Mouse (Mus musculus): ENCODE measurements around the gene Traip. TPM values are rescaled to one million over a fixed set of nuclear protein-coding genes. Genes with fewer than 3 reads are reported as not detected.

Traip gene
- polyA plus RNA-seq, 1 experiment from 2014 or later: 10.4 TPM

DNA sequence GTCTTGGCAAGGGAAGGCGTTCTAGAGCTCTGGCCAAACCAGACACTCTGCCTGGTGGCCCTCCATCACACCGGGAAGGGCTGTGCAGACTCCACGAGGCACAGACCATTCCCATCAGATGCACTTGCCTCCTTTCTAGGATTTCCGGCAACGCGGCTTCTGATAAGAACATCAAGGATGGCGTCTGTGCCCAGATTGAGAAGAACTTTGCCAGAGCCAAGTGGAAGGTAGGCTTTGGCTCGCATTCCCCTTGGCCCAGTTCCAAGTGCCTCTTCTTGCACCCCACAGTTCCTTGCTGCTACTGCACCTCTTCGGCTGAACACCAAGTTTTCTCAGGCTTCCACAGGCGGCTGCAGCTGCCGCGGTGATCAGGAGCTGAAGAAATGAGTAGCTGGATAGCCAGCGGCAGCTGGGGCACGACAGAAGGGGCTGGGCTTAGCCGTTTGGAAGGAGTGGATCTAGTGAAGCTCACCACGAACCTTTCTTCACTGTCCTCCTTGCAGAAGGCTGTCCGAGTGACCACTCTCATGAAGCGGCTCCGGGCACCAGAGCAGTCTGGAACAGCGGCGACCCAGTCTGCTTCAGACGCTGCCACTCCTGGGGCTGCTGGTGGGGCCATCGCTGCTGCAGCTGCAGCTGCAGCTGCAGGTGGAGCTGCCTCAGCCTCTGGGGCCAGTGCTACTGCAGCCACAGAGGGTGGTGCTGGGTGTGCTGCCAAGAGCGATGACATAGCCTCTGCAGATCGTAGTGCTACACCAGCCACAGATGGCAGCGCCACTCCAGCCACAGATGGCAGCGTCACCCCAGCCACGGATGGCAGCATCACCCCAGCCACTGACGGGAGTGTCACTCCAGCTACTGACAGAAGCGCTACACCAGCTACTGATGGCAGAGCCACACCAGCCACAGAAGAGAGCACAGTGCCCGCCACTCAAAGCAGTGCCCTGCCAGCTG lies 2.4 kb upstream of the Traip start:
- no peak overlapping the region for H3K9ac ChIP-seq (replicated peaks; ENCODE audit: low read length)
- no peak for ATAC-seq (ENCODE audit: low FRiP score, low TSS enrichment)
- H3K4me2 ChIP-seq (ENCODE audit: low read length): no peak overlapping the region
- no peak overlapping the region for H3K27ac ChIP-seq (replicated peaks; ENCODE audit: low read depth, low read length)
- no peaks in the 10 kb centered on the region for H3K36me3 ChIP-seq (ENCODE audit: control insufficient read depth, insufficient read depth, low read length)
- no peaks in the 10 kb centered on the region for H3K9me3 ChIP-seq (ENCODE audit: control insufficient read depth, low read length)
- H3K4me3 ChIP-seq (replicated peaks; ENCODE audit: low read depth, low read length): no peak overlapping the region
- no peak for DNase-seq
- 92% methylated on average over 31 of the region's 31 CpGs for WGBS
- H3K4me1 ChIP-seq (ENCODE audit: control insufficient read depth, insufficient read depth, low read length): peaks cover 8% of the 10 kb centered on the region
- no peaks in the 10 kb centered on the region for H3K27me3 ChIP-seq (ENCODE audit: control insufficient read depth, insufficient read depth, low read length)

GRCm38 (mm10) chr9:107949184-107949921 lies 583 bp upstream of the Traip start:
- Histone ChIP-seq H3K9ac (replicated peaks; ENCODE audit: low read length) (no peak overlapping the region), H3K27ac (replicated peaks; ENCODE audit: low read depth, low read length) (no peak overlapping the region), H3K4me3 (replicated peaks; ENCODE audit: low read depth, low read length) (no peak overlapping the region), H3K4me2 (ENCODE audit: low read length) (no peak overlapping the region), H3K4me1 (ENCODE audit: control insufficient read depth, insufficient read depth, low read length) (peaks cover 8% of the 10 kb centered on the region), H3K27me3 (ENCODE audit: control insufficient read depth, insufficient read depth, low read length) (no peaks in the 10 kb centered on the region), H3K9me3 (ENCODE audit: control insufficient read depth, low read length) (no peaks in the 10 kb centered on the region), H3K36me3 (ENCODE audit: control insufficient read depth, insufficient read depth, low read length) (no peaks in the 10 kb centered on the region)
- ATAC-seq (ENCODE audit: low FRiP score, low TSS enrichment) (no peak), DNase-seq (no peak)
- 80% methylated on average over 13 of the region's 13 CpGs for WGBS

- peak; percentile 97 for DNase-seq
- H3K27ac ChIP-seq (replicated peaks; ENCODE audit: low read depth, low read length): peak overlapping the region; percentile 74
- no peaks in the 10 kb centered on the region for H3K27me3 ChIP-seq (ENCODE audit: control insufficient read depth, insufficient read depth, low read length)
- H3K9me3 ChIP-seq (ENCODE audit: control insufficient read depth, low read length): no peaks in the 10 kb centered on the region
- H3K4me2 ChIP-seq (ENCODE audit: low read length): peak overlapping the region; percentile 85
- ATAC-seq (ENCODE audit: low FRiP score, low TSS enrichment): peak; percentile 92
- peak overlapping the region; percentile 57 for H3K4me3 ChIP-seq (replicated peaks; ENCODE audit: low read depth, low read length)
- H3K4me1 ChIP-seq (ENCODE audit: control insufficient read depth, insufficient read depth, low read length): peaks cover 8% of the 10 kb centered on the region
- no peaks in the 10 kb centered on the region for H3K36me3 ChIP-seq (ENCODE audit: control insufficient read depth, insufficient read depth, low read length)
- peak overlapping the region; percentile 47; the same call in 1 of the 2 replicates for H3K9ac ChIP-seq (replicated peaks; ENCODE audit: low read length)
- WGBS: 11% methylated on average over 45 of the region's 45 CpGs
Measured at GRCm38 (mm10) chr9:107950460-107951355, 772 bp downstream of the Traip start.

GRCm38 (mm10) chr9:107955613-107956289 lies 5.8 kb downstream of the Traip start:
- no peak for DNase-seq
- Histone ChIP-seq H3K4me1 (ENCODE audit: control insufficient read depth, insufficient read depth, low read length) (peaks cover 4% of the 10 kb centered on the region; the same call in 1 of the 2 replicates), H3K27me3 (ENCODE audit: control insufficient read depth, insufficient read depth, low read length) (no peaks in the 10 kb centered on the region), H3K36me3 (ENCODE audit: control insufficient read depth, insufficient read depth, low read length) (peaks cover 7% of the 10 kb centered on the region; the same call in 1 of the 2 replicates), H3K9ac (replicated peaks; ENCODE audit: low read length) (no peak overlapping the region), H3K4me2 (ENCODE audit: low read length) (no peak overlapping the region), H3K4me3 (replicated peaks; ENCODE audit: low read depth, low read length) (no peak overlapping the region), H3K9me3 (ENCODE audit: control insufficient read depth, low read length) (no peaks in the 10 kb centered on the region), H3K27ac (replicated peaks; ENCODE audit: low read depth, low read length) (no peak overlapping the region)
- no peak for ATAC-seq (ENCODE audit: low FRiP score, low TSS enrichment)
- WGBS: 80% methylated on average over 6 of the region's 6 CpGs

DNA sequence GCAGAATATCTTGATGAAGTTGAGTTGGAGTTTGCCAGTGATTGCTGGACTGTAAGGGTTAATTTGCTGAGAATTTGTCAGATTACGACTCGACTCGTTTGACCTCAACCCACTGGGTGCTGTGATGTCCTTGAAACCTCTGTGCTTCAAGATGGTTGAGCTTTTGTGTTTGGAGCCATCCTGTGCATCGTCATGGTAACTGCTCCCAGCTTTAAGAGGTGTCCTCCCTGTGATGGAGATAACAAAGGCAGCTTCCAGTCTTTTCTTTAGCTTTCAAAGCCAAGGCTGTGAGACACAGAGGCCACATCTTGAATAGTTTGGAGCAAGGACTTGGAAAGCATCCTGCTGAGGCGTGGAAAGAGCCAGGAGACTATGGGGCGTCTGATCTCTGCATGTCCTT lies 7.2 kb downstream of the Traip start:
- Histone ChIP-seq H3K9ac (replicated peaks; ENCODE audit: low read length) (no peak overlapping the region), H3K4me1 (ENCODE audit: control insufficient read depth, insufficient read depth, low read length) (peaks cover 10% of the 10 kb centered on the region), H3K36me3 (ENCODE audit: control insufficient read depth, insufficient read depth, low read length) (peaks cover 7% of the 10 kb centered on the region; the same call in 1 of the 2 replicates), H3K4me2 (ENCODE audit: low read length) (no peak overlapping the region), H3K4me3 (replicated peaks; ENCODE audit: low read depth, low read length) (no peak overlapping the region), H3K27ac (replicated peaks; ENCODE audit: low read depth, low read length) (no peak overlapping the region), H3K9me3 (ENCODE audit: control insufficient read depth, low read length) (no peaks in the 10 kb centered on the region), H3K27me3 (ENCODE audit: control insufficient read depth, insufficient read depth, low read length) (no peaks in the 10 kb centered on the region)
- WGBS: 16% methylated on average over 6 of the region's 6 CpGs
- ATAC-seq (ENCODE audit: low FRiP score, low TSS enrichment) (no peak), DNase-seq (no peak)

- no peak overlapping the region for H3K4me2 ChIP-seq (ENCODE audit: low read length)
- no peaks in the 10 kb centered on the region for H3K27me3 ChIP-seq (ENCODE audit: control insufficient read depth, insufficient read depth, low read length)
- H3K4me1 ChIP-seq (ENCODE audit: control insufficient read depth, insufficient read depth, low read length): peaks cover 10% of the 10 kb centered on the region
- H3K4me3 ChIP-seq (replicated peaks; ENCODE audit: low read depth, low read length): no peak overlapping the region
- ATAC-seq (ENCODE audit: low FRiP score, low TSS enrichment) (no peak), DNase-seq (peak; percentile 31)
- peak overlapping the region; percentile 85 for H3K27ac ChIP-seq (replicated peaks; ENCODE audit: low read depth, low read length)
- no peaks in the 10 kb centered on the region for H3K9me3 ChIP-seq (ENCODE audit: control insufficient read depth, low read length)
- H3K9ac ChIP-seq (replicated peaks; ENCODE audit: low read length): no peak overlapping the region
- 57% methylated on average over 6 of the region's 6 CpGs for WGBS
- peaks cover 7% of the 10 kb centered on the region; the same call in 1 of the 2 replicates for H3K36me3 ChIP-seq (ENCODE audit: control insufficient read depth, insufficient read depth, low read length)
Measured at GRCm38 (mm10) chr9:107959896-107960295, 10.0 kb downstream of the Traip start.

DNA sequence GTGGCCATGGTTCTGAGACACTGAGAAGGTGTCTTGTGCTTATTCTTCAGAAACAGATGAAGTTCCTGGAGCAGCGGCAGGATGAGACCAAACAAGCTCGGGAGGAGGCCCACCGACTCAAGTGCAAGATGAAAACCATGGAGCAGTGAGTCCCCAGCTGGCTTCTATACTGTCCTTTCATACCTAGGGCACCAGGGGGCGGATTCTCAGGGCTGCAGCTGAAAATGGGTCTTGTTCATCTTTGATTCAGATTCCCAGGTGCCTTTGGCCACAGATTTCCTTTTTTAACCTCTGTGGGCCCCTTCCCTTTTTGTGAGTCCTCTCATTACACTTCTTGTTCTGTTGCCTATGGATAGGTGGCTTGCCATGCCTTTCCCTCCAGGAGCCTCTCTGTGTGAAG lies 11.0 kb downstream of the Traip start:
- no peak for ATAC-seq (ENCODE audit: low FRiP score, low TSS enrichment)
- DNase-seq: no peak

More for the DNA sequence above, 11.0 kb downstream of the Traip start:
- no peaks in the 10 kb centered on the region for H3K9me3 ChIP-seq (ENCODE audit: control insufficient read depth, low read length)
- WGBS: 79% methylated on average over 4 of the region's 4 CpGs
- H3K4me3 ChIP-seq (replicated peaks; ENCODE audit: low read depth, low read length): no peak overlapping the region
- H3K9ac ChIP-seq (replicated peaks; ENCODE audit: low read length): peak overlapping the region; percentile 35; the same call in 1 of the 2 replicates
- peaks cover 10% of the 10 kb centered on the region for H3K4me1 ChIP-seq (ENCODE audit: control insufficient read depth, insufficient read depth, low read length)
- H3K36me3 ChIP-seq (ENCODE audit: control insufficient read depth, insufficient read depth, low read length): peaks cover 7% of the 10 kb centered on the region; the same call in 1 of the 2 replicates
- peak overlapping the region; percentile 39 for H3K4me2 ChIP-seq (ENCODE audit: low read length)
- H3K27ac ChIP-seq (replicated peaks; ENCODE audit: low read depth, low read length): peak overlapping the region; percentile 85
- H3K27me3 ChIP-seq (ENCODE audit: control insufficient read depth, insufficient read depth, low read length): no peaks in the 10 kb centered on the region

Data from midbrain, embryonic 14.5 days (tissue).